Mouse (Mus musculus) kidney, embryonic 14.5 days (tissue): ENCODE measurements around the gene Tead3. TPM values are rescaled to one million over a fixed set of nuclear protein-coding genes. Genes with fewer than 3 reads are reported as not detected.

Experiments used
- ATAC-seq: fragments of 200-750 bp; cut with Nextera tagmentation; 2 replicates; pipeline ENCODE4 v1.8.0; 2017; ENCODE audit warnings: moderate number of reproducible peaks, mild to moderate bottlenecking, moderate TSS enrichment, moderate library complexity; ENCODE audit not compliant: low FRiP score, low TSS enrichment
- H3K27ac ChIP-seq: fragments of 300-500 bp; sonication (generic); 2 replicates; pipeline ENCODE4 v1.5.1; 2014; ENCODE audit warnings: low read depth, mild to moderate bottlenecking, low read length, moderate library complexity, mixed read lengths
- H3K27me3 ChIP-seq: fragments of 300-500 bp; sonication (generic); 2 replicates; pipeline ENCODE4 v1.6.1; 2014; ENCODE audit warnings: mild to moderate bottlenecking, low read length; ENCODE audit not compliant: control insufficient read depth, insufficient read depth
- H3K36me3 ChIP-seq: fragments of 300-500 bp; sonication (generic); 2 replicates; pipeline ENCODE4 v1.6.1; 2014; ENCODE audit warnings: low read length, mixed read lengths; ENCODE audit not compliant: control insufficient read depth, insufficient read depth
- H3K4me1 ChIP-seq: fragments of 300-500 bp; sonication (generic); 2 replicates; pipeline ENCODE4 v1.6.1; 2014; ENCODE audit warnings: low read length, mixed read lengths; ENCODE audit not compliant: control insufficient read depth, insufficient read depth
- H3K4me2 ChIP-seq: fragments of 300-500 bp; sonication (generic); replicated peaks from 2 replicates; pipeline ENCODE4 v1.6.1; 2014; ENCODE audit warnings: low read depth, mild to moderate bottlenecking, low read length
- H3K4me3 ChIP-seq: fragments of 300-500 bp; sonication (generic); 2 replicates; pipeline ENCODE4 v1.5.1; 2014; ENCODE audit warnings: mild to moderate bottlenecking, low read length
- H3K9ac ChIP-seq: fragments of 300-500 bp; sonication (generic); 2 replicates; pipeline ENCODE4 v1.6.1; 2014; ENCODE audit warnings: low read depth, mild to moderate bottlenecking, low read length, moderate library complexity
- H3K9me3 ChIP-seq: fragments of 300-500 bp; sonication (generic); 2 replicates; pipeline ENCODE4 v1.6.1; 2016; ENCODE audit warnings: low read length; ENCODE audit not compliant: control insufficient read depth
- WGBS: fragments of 180-500 bp; shearing (Covaris S2); extraction: QIAGEN DNeasy Blood & Tissue Kit; methylation state at CpG from one replicate; pipeline ENCODE4 v1.1.7; 2014; 5-methylcytosine and 5-hydroxymethylcytosine counted together
- polyA plus RNA-seq: library from polyadenylated mRNA; unstranded; fragments of >200 nt; fragmentation: Nextera tagmentation; extraction: Ambion mirVana; gene quantifications from 2 replicates; pipeline ENCODE4 v1.2.1, GENCODE M21; 2014

Gene Tead3
- polyA plus RNA-seq, result 8.7 and 10.9 TPM in 2 replicates

GRCm38 (mm10) chr17:28350466-28351352, at the start of gene Tead3:
TSS of gene Tead3 (minus strand) at chr17:28350817.
- Histone ChIP-seq H3K9me3 (no peaks in the 10 kb centered on the region), H3K36me3 (no peaks in the 10 kb centered on the region), H3K27me3 (no peaks in the 10 kb centered on the region), H3K4me3 (peak within 1 kb of the TSS; percentile 86), H3K4me2 (peak within 1 kb of the TSS; percentile 93), H3K4me1 (peaks cover 45% of the 10 kb centered on the region), H3K9ac (peak within 1 kb of the TSS; percentile 90), H3K27ac (peak within 1 kb of the TSS; percentile 98)
- under 1% methylated on average over 57 of the region's 73 CpGs for WGBS
- peak; percentile 89 for ATAC-seq

GRCm38 (mm10) chr17:28394994-28395393, 44.4 kb upstream of the Tead3 start:
- Histone ChIP-seq H3K27me3 (no peaks in the 10 kb centered on the region), H3K4me2 (no peak overlapping the region), H3K4me3 (no peak overlapping the region), H3K9ac (no peak overlapping the region), H3K9me3 (no peaks in the 10 kb centered on the region), H3K27ac (no peak overlapping the region), H3K36me3 (peaks cover 5% of the 10 kb centered on the region; the same call in 1 of the 2 replicates), H3K4me1 (peaks cover 4% of the 10 kb centered on the region; the same call in 1 of the 2 replicates)
- no peak for ATAC-seq
- 84% methylated on average over 7 of the region's 7 CpGs for WGBS

DNA sequence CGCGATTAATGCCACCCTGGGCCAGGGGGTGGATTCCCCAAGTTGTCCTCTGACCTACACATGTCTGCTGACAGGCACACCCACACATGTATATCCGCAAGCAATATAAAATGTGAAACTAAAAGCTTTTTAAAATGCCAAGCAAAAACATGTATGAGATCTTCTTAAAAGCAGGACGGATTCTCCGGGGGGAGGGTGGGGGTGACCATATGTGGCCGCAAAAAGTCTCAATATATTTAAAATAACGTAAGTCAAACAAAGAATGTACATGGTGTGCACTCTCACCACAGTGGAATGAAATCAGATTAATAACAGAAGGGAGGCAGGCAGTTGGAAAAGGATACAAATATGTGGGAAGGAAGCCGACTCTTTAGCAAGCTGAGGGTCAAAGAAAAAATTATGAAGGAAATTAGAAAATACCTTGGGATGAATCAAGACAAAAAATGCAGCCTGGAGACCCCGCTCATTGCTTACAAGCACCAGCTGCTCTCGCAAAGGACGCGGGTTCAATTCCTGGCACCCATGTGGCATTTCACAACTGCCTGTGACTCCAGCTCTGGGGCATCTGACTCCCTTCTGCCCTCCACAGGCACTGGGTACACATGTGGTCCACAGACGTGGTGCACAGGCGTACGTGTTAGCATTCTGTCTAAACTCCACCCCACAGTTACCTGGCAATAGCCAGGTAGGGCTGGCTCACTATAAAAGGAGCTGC, 43.6 kb upstream of the Tead3 start:
- Histone ChIP-seq H3K27ac (no peak overlapping the region), H3K4me3 (no peak overlapping the region), H3K36me3 (peaks cover 5% of the 10 kb centered on the region; the same call in 1 of the 2 replicates), H3K9ac (no peak overlapping the region), H3K27me3 (no peaks in the 10 kb centered on the region), H3K4me2 (no peak overlapping the region), H3K9me3 (no peaks in the 10 kb centered on the region), H3K4me1 (peaks cover 4% of the 10 kb centered on the region; the same call in 1 of the 2 replicates)
- no peak for ATAC-seq
- WGBS, result 62% methylated on average over 15 of the region's 15 CpGs

GRCm38 (mm10) chr17:28391568-28392432, 41.2 kb upstream of the Tead3 start:
- Histone ChIP-seq H3K9ac (0 out of 2 replicates have a peak overlapping the region, but pooled peaks have one; percentile 18), H3K9me3 (no peaks in the 10 kb centered on the region), H3K27me3 (peaks cover 7% of the 10 kb centered on the region; the same call in 1 of the 2 replicates), H3K4me2 (peak overlapping the region; percentile 34), H3K36me3 (no peaks in the 10 kb centered on the region), H3K4me1 (peaks cover 4% of the 10 kb centered on the region; the same call in 1 of the 2 replicates), H3K4me3 (peak overlapping the region; percentile 4; the same call in 1 of the 2 replicates), H3K27ac (no peak overlapping the region)
- peak; percentile 41 for ATAC-seq
- 5% methylated on average over 23 of the region's 25 CpGs for WGBS

GRCm38 (mm10) chr17:28388534-28388933, 37.9 kb upstream of the Tead3 start:
- H3K36me3 ChIP-seq, result no peaks in the 10 kb centered on the region
- H3K27ac ChIP-seq, result no peak overlapping the region
- H3K4me2 ChIP-seq, result no peak overlapping the region
- H3K4me1 ChIP-seq, result peaks cover 4% of the 10 kb centered on the region; the same call in 1 of the 2 replicates
- H3K4me3 ChIP-seq, result no peak overlapping the region
- H3K9ac ChIP-seq, result no peak overlapping the region
- 84% methylated on average over 3 of the region's 3 CpGs for WGBS
- H3K27me3 ChIP-seq, result peaks cover 9% of the 10 kb centered on the region; the same call in 1 of the 2 replicates
- H3K9me3 ChIP-seq, result no peaks in the 10 kb centered on the region
- no peak for ATAC-seq

DNA sequence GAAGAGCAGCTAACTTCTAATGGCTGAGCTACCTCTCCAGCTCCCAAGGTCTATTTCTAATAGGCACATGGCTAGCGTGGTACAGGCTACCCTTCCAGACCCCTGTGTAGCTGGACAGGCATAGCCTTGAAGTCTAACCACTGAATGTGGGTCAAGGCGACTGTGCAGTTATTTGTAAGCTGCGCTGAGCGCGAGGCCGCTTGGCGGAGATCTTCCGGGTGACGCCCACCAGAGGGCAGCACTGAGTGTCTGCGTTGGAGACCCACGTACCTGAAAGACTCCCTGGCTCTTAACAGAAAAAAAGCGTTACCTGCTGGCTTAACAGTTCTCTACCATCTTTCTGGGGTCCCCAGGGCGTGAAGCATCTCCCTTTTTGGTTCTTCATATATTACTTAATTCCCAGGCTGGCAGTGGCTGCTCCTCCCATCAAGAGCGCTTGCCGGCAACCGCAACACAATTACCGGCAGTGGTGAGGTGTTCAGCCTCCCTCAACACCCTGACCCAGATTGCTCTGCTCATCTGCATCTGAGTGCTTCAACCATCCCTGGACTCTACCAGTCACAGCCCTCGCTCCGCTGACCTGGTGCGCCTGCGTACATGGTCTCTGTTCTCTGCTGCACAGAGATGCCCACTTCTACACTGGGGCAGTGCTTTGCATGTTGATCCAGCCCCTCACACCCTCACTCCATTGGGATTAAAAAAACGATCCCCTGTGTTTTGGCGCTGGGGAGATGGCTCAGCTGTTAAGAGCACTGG, 35.7 kb upstream of the Tead3 start:
- no peaks in the 10 kb centered on the region for H3K36me3 ChIP-seq
- no peak overlapping the region; the same call in 1 of the 2 replicates for H3K4me2 ChIP-seq
- H3K4me1 ChIP-seq, result no peaks in the 10 kb centered on the region
- H3K27ac ChIP-seq, result no peak overlapping the region
- no peak overlapping the region for H3K9ac ChIP-seq
- H3K27me3 ChIP-seq, result peaks cover 9% of the 10 kb centered on the region; the same call in 1 of the 2 replicates
- 0 out of 2 replicates have a peak overlapping the region, but pooled peaks have one; percentile 6 for H3K4me3 ChIP-seq
- H3K9me3 ChIP-seq, result no peaks in the 10 kb centered on the region
- WGBS, result 4% methylated on average over 23 of the region's 23 CpGs
- peak; percentile 62; the same call in 1 of the 2 replicates for ATAC-seq

DNA sequence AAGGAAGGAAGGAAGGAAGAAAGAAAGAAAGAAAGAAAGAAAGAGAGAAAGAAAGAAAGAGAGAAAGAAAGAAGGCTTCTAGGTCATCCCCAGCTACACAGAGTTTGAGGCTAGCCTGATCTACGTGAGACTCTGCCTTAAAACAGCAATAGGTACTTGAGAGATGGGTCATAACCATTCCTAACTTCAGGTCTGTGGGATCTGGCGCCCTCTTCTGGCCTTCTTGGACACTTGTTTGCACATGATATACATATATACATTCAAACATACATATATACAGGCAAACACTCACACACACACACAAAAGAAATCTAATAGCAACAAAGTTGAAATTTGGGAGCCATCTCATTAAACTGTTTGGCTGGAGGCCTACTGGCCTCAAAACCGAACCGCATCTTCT, 33.7 kb upstream of the Tead3 start:
- H3K27ac ChIP-seq, result no peak overlapping the region
- no peak overlapping the region for H3K4me3 ChIP-seq
- peaks cover 9% of the 10 kb centered on the region; the same call in 1 of the 2 replicates for H3K27me3 ChIP-seq
- WGBS, result 68% methylated on average over 4 of the region's 4 CpGs
- H3K36me3 ChIP-seq, result no peaks in the 10 kb centered on the region
- no peak overlapping the region for H3K9ac ChIP-seq
- H3K9me3 ChIP-seq, result no peaks in the 10 kb centered on the region
- H3K4me2 ChIP-seq, result no peak overlapping the region
- no peak for ATAC-seq
- no peaks in the 10 kb centered on the region for H3K4me1 ChIP-seq

DNA sequence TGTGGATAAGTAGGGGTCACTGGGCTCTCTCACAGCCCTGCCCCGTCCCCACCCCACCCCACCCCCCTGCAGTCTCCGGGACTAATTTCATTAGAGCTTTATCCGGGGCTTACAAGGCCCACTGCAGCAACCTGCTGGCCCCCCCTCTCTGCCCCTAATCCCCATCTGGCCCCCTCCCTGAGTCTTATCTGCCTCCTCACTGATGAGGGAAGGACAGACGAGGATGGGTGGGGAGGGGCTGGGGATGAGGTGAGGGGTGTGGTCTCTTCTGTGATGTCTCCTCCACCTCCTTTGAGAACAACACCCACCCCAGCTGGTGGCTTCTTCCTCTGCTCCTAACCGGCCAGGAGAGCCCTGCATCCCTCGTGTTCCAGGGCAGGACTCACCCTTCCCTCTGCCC, 29.6 kb upstream of the Tead3 start:
- Histone ChIP-seq H3K4me1 (no peaks in the 10 kb centered on the region), H3K4me2 (no peak overlapping the region), H3K9me3 (no peaks in the 10 kb centered on the region), H3K27ac (no peak overlapping the region), H3K4me3 (no peak overlapping the region), H3K9ac (no peak overlapping the region), H3K27me3 (peaks cover 7% of the 10 kb centered on the region), H3K36me3 (no peaks in the 10 kb centered on the region)
- no peak for ATAC-seq
- 15% methylated on average over 6 of the region's 6 CpGs for WGBS
